Mouse (Mus musculus) thymus, postnatal 36 days (tissue): ENCODE measurements around the gene Faf1.
"Not testable (repeated sequence)": the region's sequence is repeated elsewhere in the genome, so short reads cannot be mapped to it uniquely, and the experiment has no call there.

Experiments
- DNase-seq, 2 experiments: peaks; one replicate each; pipeline ENCODE4 v3.0.0; 2022; ENCODE audit warnings: mixed read lengths in 2 of 2

Faf1 gene

DNA sequence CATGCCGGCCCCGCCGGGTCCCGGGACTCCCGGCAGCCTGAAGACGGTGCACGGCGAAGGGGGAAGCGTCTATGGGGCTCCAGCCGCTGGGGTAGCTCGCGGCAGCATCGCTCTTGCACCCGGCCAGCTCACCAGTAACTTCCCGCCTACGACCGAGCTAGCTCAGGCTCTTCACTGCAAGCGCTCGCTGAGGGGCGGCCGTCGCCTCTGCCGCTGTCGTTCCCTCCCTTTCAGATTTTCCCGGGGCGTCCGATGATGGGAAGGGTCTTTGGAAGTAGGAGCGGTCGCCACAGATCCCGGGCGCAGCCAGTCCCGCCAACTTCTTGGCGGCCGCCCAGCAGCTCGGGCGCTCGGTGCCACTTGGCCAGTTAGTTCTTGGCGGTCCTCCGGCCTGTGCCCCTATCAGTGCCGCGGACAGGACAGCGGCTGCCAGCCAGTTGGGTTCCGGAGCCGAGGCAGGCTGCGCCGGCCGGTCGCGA lies 10.4 kb upstream of the Faf1 start:
- DNase-seq: peak in 1 of 2 experiments; percentile 55

GRCm38 (mm10) chr4:109666461-109667269 lies 9.7 kb upstream of the Faf1 start, which contains the start of gene Cdkn2c:
Cdkn2c (minus strand) TSS chr4:109667189.
- DNase-seq: peak; percentile 86 to 87

DNA sequence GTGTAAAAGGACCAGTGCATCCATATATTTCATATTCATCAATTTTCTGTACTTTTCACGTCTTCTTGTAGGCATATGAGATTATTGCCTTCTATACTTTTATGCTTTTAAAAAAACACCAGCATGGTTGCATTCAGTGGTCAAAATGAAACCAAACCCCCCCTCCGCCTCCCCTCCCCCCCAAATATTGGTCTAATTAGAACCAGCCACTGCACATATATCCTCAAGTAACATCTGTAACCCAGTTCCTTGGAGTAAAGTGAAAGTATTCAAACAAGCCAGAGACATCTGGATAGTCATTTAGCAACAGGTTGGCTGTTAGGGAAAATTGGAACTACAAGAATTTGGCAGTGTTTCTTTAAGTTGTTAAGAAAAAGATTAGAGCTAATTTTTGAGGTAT lies 8.9 kb upstream of the Faf1 start:
- DNase-seq: no peak

- no peak for DNase-seq
Measured at GRCm38 (mm10) chr4:109670213-109670612, 6.2 kb upstream of the Faf1 start.

DNA sequence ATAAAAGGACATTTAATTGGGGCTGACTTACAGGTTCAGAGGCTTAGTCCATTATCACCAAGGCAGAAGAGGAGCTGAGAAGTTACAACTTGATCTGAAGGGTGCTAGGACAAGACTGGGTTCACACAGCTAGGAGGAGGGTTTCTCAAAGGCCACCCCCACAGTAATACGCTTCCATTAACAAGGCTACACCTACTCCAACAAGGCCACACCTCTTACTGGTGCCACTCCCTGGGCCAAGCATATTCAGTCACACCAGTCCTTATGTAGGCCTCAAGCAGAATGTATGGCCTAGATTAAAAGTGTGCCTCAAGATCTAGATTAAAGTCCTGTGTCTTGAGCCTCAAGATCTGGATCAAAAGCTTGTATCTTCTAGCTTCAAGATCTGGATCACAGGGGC lies 4.4 kb upstream of the Faf1 start:
- DNase-seq: no peak

DNA sequence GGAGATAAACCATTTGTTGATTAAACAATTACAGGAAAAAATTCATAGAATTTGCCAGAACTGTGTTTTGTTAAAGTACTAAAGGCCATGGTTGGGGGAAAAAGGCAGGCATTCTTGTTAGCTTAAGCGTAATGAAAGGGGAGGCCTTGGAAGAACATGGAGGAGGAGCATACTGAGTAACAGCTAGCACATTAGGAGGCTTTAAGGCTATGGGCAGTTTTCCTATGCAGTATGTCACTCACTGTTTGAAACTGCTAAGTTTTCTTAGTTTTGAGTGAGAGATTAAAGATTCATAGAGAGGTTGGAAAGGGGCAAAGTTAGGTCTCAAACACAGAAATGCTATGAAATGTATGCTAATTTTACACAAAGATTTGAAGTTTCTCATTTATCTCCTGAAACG lies 2.3 kb upstream of the Faf1 start:
- no peak for DNase-seq

DNA sequence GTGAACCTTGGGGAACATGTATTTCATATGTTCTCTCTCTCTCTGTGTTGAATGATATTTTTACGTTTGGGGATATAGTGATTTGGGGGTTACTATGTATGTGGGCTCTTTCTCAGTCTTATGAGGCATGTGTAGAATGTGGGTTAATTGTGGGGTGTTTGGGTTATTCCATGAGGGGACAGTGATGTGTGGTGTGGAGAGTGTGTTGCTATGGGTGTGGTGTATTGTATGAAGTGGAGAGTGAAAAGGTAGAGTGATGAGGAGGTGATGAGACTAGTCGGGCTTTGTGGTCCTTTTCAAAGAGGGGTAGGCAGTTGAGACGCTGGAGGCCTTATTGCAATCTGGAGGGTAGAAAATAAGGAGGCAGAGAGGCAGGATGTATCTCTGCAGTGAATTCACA lies 833 bp downstream of the Faf1 start:
- no peak for DNase-seq

DNA sequence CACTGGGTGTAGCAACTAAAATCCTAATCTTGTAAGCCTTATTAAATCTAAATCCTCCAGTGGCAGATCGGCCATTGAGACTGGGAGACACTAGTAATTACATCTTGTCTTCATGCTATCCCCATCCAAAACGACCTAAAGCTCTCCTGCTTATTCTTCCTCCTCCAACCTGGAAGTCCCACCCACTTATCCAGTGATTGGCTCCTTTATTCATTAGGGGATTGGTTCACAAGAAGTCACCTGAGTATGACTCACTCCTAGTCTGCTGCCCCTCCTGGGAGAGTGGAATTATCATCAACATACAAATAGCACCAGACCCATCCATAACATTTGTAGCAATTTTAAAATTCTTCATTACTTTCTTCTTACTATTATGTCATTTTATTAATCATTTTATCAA lies 7.2 kb downstream of the Faf1 start:
- DNase-seq: no peak

DNA sequence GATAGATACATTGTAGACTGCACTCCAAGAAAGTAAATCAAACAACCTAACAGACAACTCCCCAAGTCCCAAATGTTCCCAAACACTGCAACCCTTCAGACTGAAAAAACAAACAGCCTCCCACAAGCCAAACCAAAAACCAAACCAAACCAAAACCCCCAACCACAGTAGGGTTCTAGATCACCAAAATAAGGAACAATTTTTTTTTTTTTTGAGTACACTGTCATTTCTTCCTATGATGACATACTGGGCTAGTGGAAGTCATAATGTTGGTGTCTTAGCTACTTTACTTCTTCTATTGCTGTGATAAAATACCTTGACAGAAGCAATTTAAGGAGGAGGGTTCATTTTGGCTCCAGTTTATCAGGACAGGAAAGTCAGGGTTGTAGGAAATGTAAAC lies 16.3 kb downstream of the Faf1 start:
- no peak for DNase-seq

- not testable (repeated sequence) for DNase-seq
Measured at GRCm38 (mm10) chr4:109700727-109701126, 24.3 kb downstream of the Faf1 start.

- DNase-seq: no peak
Measured at GRCm38 (mm10) chr4:109703568-109703967, 27.2 kb downstream of the Faf1 start.

DNA sequence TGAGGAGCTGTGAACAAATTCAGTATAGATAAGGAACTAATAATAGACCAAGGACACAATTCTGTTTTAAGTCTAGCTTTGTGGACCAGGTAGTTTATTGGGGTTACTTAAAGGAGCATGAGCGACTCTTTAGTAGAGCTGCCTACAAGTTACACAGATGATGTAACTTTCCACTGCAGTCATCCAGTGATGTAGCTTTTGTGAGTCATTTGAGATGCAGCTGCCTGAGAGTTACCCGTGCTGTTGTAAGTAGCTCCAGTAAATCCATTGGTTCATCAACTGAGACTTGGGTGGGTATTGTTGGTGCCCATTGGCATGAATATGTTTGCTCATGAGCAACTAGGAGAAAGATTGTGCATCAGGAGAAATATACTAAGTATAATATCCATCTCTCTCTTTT lies 29.0 kb downstream of the Faf1 start:
- no peak for DNase-seq

- DNase-seq: no peak
Measured at GRCm38 (mm10) chr4:109719281-109719680, 42.9 kb downstream of the Faf1 start.

DNA sequence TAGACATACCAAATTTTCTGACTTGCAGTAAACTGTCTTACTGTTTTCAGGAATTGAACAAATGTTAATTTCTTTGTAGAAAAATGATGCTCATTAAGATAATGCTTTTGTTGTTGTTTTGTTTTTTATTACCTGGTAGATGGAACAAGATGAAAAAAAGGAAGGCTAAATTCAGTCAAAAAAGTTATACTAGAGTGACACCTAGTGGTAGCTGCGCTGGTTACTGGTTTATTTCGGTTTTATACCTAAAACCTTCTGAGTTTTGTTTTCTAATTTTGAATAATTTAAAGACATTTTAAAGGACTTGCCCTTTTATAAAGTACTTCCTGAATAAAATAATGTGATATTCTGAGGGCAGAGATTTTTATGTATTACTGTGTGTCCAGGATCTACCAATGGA lies 52.9 kb downstream of the Faf1 start:
- peak in 1 of 2 experiments; percentile 9 for DNase-seq

DNA sequence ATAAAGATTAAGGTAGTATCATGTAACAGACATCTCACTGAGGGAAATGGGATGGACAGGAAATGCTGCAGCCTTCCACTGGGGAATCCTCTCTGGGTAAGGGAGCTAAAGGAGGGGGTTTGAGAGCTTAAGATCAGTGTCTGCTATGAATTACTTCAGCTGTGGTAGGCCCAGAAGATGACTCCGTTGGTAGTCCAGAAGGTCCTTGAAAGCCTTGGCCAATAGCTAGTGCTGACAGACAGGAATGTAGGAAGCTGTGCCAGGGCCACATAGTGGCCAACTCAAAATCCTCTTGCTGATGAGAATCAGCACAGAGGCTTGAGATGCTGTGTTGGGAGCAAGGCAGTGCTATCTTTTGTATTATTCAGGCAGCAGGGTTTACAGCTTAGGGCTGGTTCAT lies 59.4 kb downstream of the Faf1 start:
- no peak for DNase-seq

DNA sequence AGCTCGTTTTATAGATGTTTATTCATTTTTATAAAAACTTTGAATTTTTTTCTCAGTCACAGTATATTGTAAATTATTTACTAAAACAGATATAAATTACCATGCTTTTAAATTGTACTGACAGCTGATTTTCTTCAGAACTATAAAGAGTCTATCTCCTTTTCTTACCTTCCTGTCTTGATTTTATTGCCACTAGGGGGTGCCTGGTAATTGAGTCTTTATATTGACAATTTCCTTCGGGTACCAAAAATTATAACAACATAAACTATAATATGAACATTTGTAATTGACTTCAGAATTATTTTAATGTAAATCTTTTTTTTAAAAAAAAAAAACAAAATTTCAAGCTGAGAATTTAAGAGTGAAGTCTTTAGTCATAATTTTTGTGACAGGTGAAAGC lies 67.6 kb downstream of the Faf1 start:
- DNase-seq: no peak

- no peak for DNase-seq
Measured at GRCm38 (mm10) chr4:109759031-109759430, 82.6 kb downstream of the Faf1 start.

DNA sequence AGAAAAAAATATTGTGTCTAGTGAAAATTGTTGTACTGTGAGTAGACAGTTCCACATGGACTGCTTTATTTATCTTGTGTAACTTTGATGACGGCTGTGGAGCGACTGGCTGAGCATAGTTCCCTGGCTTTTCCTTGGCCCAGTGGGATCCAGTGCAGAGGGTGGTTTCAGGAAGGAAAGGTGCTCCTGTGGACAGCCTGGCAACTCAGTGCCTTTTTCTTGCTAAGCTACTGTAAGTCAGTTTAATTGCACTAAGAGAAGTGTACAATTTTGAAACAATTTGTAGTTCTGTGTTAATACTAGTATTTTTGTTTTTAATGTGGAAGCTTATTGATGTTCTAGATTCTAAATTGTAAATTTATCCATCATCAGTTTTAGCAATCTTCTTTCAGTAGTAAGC lies 83.5 kb downstream of the Faf1 start:
- no peak for DNase-seq

DNA sequence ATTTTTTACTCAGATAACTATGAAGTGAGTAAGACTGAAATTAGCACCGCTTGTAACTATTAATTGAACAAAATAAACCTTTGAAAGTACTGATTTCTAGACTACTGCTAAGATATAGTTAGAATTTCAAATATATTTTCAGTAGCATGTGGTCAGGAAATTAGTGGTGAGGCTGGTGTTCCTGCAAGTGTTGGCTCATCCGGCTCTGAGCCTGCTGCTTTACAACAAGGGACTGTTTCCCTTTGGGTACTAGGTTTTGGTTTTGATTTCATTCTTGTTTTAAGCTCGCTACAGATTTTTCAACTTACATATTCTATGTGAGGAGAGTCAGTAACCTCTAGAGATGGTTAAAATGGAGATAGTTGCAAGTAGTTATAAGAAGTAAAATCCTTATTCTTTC lies 84.1 kb downstream of the Faf1 start:
- DNase-seq: no peak

GRCm38 (mm10) chr4:109762768-109763501 lies 86.5 kb downstream of the Faf1 start:
- DNase-seq: no peak

DNA sequence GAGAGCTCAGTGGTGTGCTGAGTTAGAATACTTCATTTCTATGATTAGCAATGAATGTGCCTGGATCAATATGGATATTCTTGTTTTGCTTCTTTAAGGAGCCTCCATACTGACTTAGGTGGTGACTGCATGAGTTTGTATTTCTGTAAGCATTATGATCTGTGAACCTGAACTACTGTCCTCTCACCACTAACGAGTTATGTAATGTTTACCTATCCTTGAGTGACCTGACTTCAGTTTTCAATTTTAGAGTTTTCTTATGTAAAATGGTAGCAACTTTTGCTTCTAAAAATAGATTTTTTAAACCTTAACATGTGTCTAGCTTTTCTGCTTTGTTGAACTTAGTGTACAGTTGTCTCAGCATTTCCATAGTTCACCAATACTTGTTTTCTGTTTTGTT lies 92.7 kb downstream of the Faf1 start:
- no peak for DNase-seq

GRCm38 (mm10) chr4:109782577-109783114 lies 106.3 kb downstream of the Faf1 start:
- DNase-seq: no peak

DNA sequence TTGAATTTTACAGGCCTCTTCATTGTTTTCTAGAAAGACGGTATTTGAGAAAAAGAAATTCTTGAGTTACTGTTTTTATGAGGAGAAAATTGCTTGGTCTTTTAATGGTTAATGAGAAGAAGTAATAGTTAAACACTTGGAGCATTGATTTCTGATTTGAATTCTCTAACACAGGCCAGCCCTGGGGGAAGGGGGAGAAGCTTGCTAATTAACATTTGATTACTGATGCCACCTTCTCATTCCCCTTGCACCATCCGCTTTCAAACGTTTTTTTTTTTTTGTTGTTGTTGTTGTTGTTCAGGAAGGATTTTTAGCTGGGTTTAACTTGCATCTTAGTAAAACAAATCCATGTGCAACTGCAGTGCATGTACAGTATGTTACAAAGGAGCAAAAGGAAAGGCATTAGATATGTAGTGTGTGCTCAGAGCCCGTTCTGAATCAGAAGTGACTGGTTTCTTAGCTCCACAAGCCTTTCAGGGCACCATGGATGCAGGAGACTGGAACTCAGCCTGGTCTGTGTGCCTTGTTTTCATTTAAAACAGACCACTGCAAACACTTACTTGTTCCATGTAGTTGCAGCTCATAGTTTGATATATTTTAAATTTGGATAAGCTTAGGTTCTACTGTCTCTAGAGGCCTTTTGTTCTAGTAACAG lies 113.1 kb downstream of the Faf1 start:
- no peak for DNase-seq
